Mouse (Mus musculus): ENCODE measurements around the gene Lonrf2.

The Lonrf2 gene

DNA sequence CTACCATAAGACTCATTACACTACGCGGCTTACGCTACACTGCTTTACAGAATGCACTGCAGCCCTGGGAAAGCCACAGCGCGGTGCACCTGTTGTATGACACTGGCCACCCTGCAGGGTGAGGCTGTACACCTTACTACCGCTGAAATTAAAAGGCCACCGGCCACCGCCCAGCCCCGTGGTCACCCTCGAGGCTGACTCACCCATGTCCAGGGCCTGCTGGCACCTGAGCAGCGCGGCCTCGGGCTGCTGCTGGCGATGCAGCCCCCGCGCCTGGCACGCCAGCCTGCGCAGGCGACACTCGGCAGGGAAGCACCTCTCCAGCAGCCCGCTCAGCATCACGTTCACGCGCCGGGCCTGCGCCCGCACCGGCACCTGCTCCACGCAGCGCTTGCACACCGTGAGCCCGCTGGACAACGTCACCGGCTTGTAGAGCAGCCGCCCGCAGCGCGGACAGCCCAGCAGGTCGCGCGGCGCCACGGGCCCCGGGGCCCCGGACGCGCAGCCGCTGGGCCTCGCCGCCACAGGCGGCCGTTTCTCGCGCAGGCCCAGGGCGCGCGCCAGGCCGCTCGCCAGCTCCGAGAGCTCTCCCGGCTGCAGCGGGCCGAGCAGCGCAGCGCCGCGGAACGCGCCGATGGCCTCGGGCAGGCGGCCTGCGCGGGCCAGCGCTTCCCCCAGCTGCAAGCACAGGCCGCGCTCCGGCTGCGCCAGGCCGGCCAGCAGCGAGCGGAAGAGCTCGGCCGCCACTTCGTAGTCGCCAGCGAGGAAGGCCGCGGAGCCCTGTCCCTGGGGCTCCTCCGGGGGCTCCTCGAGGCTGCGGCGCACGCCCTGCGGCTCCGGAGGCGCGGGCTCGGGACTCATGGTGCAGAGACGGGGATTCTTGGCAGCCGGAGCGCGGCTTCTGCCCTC is 689 bp downstream of the Lonrf2 start:
- DNase-seq (ENCODE audit: low read depth), result no peak

DNA sequence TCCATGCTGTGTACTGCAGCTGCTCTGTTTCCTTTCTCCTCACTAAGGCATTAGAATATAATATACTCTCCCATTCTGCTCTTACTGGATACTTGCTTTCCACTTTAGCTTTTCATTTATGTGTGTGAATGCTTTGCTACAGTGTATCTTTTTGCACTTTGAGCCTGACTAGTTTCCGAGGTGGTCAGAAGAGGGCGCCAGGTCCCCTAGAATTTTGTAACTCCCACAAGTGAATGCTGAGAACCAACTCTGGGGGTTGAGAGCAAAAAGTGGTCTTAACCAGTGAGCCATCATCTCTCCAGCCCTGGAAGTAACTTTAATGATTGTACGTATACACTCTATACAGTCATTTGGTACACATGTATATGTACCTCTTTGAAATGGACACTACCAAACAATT is 1.6 kb downstream of the Lonrf2 start:
- no peak for DNase-seq (ENCODE audit: low read depth)

DNA sequence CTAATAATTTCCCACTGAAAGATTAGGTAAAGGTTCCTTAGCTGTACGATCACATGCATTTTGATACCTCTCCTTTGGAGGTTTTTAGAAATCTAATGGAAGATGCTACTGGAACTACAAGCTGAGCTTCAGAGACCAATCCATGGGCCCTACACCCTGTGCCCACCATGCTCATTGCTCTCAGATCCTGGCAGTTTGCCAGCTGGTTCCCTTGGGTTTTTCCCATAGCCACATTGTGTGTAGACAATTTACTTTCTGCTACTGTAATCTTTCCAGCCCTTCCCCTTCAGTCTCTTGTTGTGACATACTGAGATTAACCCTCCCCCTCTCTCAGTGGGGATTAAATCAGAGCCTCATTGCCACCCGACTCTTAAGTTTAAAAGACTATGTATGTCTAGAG is 11.6 kb downstream of the Lonrf2 start:
- no peak for DNase-seq (ENCODE audit: low read depth)

DNA sequence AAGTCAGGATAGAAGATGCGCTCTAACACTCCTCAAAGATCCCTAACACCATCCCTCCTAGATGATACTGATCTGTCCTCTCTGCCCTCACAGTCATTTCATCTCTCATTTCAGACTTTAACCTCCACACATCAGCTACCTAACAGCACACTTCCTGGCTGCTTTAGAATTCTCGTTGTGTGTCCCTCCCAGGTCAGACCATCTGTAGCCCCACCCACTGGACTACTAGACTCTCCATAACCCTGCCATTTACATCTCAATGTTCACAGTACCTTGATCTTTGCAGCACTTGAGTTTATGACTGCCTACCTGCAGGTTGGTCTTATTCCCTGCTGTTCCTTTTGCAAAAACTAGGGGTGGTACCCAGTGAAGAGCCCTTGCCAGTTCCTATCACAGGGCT is 12.7 kb downstream of the Lonrf2 start:
- no peak for DNase-seq (ENCODE audit: low read depth)

DNA sequence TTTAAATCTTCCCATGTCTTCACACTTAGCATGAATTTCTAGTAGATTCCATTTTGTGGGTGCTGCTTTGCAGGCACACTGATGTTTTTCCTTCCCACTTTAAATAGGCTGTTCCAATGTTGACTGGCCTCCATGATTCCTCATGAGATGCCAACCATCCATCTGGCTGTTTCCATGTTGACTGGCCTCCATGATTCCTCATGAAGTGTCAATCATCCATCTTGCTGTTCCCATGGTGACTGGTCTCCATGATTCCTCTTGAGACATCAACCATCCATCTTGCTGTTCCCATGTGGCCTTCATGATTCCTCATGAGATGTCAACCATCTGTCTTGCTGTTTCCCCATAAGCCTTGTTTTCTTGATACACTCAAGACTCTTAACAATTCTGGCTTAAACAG is 16.8 kb downstream of the Lonrf2 start:
- no peak for DNase-seq (ENCODE audit: low read depth)

DNA sequence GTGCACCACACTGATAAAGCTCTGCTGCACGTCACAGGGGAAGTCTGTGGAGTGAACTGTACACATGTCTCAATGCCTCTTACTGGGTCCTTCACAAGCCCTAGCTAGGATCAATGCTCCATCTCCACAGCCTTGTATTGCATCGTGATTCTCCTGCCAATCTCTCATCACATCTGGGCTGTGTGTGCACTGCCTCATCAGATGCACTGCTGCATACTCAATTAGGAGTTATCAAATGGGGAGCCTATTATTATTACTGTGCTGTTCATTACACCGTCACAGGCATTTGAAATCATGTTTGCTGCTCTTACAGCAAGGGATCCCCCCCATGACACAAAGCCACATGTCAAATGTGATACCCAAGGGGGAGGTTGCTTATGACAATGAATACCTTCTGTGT is 18.8 kb downstream of the Lonrf2 start:
- DNase-seq (ENCODE audit: low read depth), result no peak

DNA sequence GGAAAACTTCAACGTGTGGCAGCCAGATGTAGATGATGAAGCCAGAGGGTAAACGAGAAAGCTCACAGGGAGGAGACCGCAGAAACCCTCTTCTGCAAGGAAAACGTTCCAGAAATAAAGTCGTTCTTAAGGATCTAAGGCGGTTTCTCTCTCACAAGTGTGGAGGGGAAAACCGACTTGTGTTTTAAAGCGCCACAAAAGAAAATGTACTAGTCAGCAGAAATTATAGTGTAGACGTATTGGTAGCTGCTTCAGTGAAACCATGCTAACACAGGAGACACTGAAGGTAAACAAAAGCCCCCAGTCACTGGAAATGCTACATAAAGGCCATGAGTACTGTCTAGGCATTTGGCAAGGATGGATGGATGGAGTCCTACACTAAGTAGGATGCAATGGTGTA is 19.2 kb downstream of the Lonrf2 start:
- DNase-seq (ENCODE audit: low read depth), result no peak

DNA sequence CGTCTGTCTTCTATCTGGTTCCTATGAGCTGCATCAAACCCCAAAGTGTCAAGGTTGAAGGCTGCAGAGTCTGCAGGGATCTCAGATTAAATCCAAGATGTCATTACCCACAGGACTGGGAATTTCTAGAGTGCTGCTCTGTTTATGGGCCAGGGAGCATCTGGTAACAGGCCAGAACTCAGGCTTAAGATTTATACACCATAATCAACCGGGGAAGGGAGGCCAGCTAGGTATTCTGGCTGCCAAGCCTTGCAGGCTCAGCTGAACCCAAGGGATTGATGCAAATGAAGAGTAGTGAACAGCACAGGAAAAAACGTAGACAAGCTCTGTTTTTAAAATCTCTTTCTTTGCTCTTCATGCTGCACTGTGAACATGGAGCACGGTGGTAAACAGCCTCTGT is 20.2 kb downstream of the Lonrf2 start:
- no peak for DNase-seq (ENCODE audit: low read depth)

DNA sequence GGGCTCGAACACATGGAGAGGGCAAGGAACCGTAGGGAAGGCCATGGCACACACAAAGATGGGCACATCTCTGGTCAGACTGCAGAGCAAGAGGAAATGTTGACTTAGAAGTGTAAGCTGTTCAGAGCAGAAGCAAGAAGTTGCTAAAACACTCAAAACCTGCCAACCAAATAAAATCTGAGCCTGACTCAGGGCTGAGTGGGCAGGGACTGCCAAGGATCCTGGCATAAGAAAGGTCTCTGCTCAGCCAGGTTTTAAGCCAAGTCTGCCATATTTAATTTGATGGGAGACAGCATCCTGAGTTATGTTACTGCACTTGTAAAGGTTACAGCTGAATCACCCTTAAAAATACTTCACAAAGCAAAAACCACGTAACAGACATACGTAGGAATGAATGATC is 29.4 kb downstream of the Lonrf2 start:
- peak; percentile 68 for DNase-seq (ENCODE audit: low read depth)

DNA sequence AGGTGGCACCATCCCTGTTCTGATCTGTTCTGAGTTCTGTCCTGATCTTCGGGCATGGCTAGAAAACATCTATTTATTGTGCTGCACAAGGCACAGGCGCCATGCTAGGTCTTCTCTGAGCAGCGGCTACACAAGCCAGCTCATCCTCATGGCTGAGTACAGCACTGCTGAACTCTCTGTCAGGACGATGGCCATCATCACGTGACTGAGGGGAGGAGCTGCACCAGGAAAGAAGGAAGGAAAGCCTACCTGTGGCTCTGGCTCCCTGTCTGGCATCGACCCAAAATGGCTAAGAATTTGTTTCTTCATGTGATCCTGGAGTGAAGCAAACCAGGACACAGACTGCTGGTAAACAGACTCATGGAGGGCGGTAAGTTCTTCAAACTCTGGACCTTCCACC is 36.1 kb downstream of the Lonrf2 start:
- DNase-seq (ENCODE audit: low read depth), result no peak

DNA sequence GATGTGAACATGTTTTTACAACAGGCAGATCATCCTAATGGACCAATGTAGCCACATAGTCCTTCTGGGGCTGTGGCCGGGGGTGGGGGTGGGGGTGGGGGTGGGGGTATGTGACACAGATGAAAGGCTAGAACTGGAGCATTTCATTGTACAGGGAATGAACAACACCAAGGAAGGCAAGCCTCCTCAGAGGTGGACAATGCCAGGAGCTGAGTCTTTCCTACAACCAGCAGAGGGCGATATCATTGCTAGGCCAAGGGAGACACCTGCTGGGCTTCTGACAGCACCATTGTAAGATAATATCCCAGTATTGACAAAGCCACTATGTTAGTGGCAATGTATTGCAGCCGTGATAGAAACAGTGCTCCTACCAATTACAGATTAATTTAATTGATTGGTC is 37.2 kb downstream of the Lonrf2 start:
- no peak for DNase-seq (ENCODE audit: low read depth)

DNA sequence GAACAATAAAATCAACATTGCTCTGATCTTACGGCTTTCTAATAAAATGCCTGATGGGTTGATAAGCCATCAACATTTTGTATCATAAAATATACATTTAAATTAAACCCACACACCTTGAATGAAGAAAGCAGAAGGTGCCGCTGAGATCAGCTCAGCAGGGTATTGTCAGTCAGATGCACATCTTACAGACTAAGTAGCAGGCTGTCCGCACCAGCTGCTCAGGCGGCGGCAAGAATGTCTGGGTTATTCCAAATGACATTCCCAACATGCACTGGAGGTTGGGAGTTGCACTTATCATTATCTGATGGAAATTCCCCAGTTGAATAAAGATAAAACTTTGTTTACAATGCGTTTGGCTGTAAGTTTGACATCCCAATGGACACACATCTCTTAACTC is 39.6 kb downstream of the Lonrf2 start:
- no peak for DNase-seq (ENCODE audit: low read depth)

DNA sequence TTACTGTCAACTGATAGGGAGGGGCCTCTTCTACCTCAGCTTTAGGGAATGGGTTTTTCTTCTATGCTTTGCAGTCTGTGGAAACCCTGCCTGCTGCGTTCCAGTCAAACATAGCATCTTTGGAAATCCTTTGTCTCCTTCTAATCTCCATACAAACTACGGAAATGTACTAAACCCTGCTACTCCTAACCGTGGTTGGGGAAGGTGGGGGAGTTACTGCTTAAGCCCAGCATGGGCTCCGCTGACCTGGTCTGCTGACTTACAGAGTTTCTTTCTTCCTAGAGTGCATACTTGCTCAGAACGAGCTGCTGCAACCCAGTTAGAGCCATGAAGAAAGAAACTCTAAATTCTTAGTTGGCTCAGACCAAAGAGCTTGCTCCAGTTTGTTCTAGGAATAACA is 41.0 kb downstream of the Lonrf2 start:
- no peak for DNase-seq (ENCODE audit: low read depth)

DNA sequence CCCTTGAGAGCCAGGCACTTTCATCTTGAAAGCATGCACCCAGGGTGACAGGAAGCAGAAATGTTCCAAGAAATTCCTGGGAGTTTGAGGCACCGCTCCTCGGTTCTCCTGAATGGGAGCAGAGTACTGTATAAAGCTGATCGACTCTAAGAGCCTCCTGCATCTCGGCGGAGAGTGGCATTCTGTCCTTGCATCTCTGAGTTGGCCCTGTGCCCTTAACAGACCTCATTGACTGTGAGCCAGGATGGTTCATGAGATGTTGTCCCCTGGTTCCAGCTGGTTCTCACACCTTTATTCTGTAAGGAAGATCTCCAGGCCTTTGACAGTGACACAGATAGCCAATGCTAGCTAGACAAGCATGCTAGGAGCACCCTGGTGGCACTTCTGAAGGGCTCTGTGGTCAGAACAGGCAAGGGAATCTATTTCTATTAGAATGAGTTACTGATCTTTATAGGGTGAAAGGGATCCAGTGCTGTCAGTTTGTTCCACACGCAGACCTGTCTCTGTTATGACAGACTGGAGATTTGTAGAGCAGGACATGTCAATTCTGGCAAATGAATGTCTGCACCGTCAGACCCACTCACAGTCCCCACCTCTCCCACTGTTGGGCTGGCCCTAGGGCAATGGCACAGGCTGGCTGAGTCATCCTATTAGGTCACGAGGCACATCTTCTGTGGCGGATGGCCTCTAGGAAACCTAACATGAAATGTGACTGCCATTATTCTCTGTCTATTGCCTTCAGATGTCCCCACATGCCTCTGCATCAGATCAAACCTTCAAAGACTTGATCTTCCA is 45.3 kb downstream of the Lonrf2 start:
- DNase-seq (ENCODE audit: low read depth), result no peak

DNA sequence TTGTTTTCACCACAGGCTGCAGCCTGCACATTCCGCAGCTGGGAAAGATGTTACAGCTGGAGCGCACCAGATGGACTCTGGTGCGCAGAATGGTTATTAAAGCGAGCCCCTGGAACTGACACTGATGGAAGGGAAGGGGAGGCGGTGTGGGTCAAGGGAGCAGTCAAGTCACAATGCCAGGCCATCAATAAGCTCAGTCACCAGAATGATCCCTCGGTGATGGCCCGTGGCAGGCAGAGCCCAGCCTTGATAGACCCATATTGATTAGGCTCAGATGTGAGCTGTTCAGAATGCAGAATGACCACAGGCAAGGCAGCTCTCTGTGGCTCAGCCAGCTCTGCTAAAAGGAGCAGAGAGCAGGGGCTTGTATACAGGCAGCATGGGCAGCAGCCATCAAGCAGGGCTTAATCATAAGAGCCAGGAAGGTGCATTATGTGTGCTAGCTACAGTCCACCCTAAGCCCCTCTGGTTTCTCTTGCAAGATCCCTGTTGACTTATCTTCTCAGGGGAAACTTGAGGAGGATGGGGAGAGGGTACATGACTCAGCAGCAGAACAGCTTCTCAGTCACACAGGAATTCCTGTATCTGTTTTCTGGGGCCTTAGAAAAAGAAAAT is 46.4 kb downstream of the Lonrf2 start:
- DNase-seq (ENCODE audit: low read depth), result no peak

DNA sequence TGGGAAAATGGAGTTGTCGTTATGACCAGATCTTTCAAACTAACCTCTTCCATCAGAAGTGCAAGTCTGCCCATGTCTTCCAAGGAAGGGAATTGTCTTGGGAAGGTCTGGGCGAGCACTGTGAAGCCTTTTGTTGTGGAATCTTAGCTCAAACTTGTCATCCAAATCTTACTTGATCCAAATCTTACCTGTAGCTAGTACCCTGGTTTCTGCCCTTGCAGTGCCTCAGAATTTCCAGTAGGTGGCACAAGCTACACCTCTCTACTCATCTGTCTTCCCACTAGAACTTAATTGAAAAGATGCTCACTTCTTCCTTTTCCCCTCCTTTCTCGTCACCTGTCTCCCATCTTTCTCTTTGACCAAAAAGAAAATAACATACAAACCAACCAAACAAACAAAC is 47.6 kb downstream of the Lonrf2 start:
- DNase-seq (ENCODE audit: low read depth), result no peak

DNA sequence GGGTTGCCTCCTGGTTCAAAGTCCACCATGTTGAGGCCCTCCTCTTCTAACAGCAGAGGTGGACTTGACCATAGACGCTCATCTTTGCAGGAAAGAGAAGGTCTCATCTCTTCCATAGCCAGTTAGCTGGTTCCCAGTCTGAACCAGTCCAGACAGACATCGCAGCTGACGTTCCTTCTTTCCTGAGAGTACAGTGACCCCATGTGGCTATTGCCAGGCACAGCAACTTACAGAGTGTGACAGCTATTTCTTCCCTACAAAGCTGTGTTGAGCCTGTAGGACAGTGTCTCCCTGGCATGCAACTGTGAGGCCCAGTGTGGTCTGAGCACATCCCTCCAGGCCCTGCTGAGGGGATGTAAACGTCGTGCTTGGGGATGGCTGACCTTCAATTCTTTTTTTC is 49.1 kb downstream of the Lonrf2 start:
- peak; percentile 47 for DNase-seq (ENCODE audit: low read depth)

DNA sequence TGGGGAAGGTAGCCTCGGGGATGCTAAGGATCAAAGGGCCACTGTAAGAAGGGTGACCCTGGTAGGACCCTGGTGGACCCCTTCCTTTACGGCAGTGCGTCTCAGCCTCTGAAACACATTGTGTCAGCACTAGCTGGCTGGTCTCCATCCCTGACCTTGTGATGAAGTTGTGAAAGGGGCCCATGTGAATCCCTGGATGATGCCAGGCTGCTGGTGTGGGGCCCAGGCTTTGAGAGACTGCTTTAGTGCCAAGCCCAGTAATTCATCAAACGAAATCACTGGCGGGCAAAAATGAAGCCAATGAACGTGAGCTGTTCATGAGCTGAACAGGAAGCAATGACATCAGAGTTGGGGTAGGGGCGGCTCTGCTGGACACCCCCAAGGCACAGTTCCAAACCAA is 50.2 kb downstream of the Lonrf2 start:
- peak; percentile 71 for DNase-seq (ENCODE audit: low read depth)

DNA sequence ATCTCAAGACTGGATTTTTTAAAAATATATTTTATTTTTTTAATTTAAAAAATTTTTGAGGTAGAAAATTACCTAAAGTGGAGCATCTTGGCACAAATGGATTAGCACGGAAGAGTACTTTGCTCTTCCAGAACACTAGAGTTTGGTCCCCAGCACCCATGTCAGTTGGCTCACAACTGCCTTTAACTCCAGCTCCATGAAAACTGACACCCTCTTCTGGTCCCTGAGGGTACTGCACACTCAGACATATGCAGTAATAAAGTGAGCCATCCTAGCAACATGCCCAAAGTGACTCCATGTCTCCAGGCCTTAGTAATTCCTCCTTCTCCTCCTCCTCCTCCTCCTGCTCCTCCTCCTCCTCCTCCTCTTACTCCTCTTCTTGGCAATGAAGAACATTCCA is 58.2 kb downstream of the Lonrf2 start:
- no peak for DNase-seq (ENCODE audit: low read depth)

DNA sequence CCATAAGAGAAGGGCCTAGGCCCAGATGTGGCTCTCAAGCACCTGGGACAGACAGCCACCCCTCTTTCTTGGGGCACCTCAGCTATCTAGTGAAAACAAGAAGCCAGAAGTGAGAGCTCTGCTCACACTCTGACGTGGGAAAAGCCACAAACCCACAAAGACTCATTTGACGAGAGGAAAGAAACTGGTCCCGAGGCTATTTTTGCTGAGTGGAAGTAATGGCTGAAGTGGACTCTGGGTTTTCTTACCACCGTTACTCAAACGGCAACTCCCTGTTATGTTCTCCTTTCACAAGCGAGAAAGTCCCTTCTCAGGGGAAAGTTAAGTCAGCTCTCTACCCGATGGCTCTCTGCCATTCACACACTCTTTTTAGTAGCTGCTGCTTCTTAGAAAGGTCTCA is 59.0 kb downstream of the Lonrf2 start:
- DNase-seq (ENCODE audit: low read depth), result no peak

DNA sequence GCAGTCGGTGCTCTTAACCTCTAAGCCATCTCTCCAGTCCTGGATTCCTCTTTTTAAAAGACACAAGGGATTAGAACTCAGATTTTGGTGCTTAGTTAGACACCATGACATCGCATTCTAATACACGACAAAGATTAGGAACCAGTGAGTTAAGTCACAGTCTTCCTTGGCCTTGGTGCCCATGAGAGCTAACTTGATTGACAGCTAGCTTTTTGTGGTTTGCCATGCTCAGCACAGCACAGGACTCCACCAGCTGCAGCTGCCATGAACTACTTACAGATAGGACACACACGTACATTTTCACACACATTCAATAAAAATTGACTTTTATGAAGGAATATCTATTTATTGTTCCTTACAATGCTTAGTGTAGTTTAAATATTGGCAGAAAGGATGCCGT is 60.8 kb downstream of the Lonrf2 start:
- DNase-seq (ENCODE audit: low read depth), result no peak

DNA sequence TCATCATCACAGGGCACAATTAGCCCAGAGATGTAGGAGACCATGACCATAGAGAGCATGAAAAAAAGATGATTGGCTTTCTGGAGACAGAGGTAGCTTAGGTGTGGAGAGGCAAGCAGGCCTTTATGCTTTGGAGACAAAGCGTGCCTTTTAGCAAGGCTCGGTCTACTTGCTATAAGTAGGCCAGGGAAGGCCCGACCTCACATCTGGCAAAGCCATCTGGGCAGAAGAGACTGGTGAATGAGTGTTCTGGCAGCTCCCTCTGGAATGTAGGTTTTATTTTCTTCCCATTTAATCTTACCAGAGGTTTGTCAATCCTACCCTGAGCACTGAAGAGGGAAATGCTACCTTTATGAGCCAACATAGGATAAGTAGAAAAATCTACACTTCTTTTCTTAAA is 65.8 kb downstream of the Lonrf2 start:
- no peak for DNase-seq (ENCODE audit: low read depth)

DNA sequence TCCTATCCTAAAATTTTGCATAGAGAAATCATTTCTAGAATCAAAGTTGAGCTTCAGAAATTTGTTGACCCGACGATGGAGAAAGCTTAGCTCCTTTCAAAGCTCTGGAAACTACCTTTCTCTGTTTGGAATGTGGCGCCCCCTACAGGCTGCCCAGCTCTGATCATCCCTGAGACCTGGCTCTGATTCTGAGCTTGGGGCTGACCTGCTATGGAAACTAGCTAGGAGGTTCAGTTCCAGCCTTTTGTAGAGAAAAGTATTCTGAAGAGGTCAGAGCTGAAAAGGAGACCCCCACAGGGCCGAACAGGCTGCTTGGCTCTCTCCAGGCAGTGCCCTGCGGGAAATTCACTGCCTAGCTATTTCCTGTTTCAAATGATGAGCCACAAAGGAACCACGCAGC is 66.6 kb downstream of the Lonrf2 start:
- no peak for DNase-seq (ENCODE audit: low read depth)

All from fibroblast of lung, adult 2 months (primary cell).